Comparison of ENCODE assay signal across 14 mouse cellular contexts in genomic region chr12:107085058-107085905, GRCm38 (mm10).
DNase-seq lines count a peak whose midpoint lies in the region; ATAC-seq and TF ChIP-seq lines count a peak whose summit lies in the region.
"Had no signal": no experiment of that assay in that cellular context is flagged by ENCODE, and none has a peak within 500 bp of the region (broad histone marks: within the 10 kb centered on the region; RNA-seq: fewer than 3 reads in every experiment).

No protein-coding gene starts in this region.

- no peak for TF ChIP-seq CTCF in kidney, postnatal 0 days (IDR thresholded peaks at IDR 0.05; ENCODE audit: low read depth)
- no peak for TF ChIP-seq CTCF in kidney, adult 2 months (conservative IDR thresholded peaks at IDR 0.05; ENCODE audit: insufficient read depth, insufficient read length, low read depth, low read length)

- H3K9me3 ChIP-seq in kidney, postnatal 0 days (replicated peaks; ENCODE audit: low read length): no peaks in the 10 kb centered on the region
- no peaks in the 10 kb centered on the region for H3K9me3 ChIP-seq in embryonic facial prominence, embryonic 14.5 days (ENCODE audit: control insufficient read depth, low read length)
- no peaks in the 10 kb centered on the region for H3K9me3 ChIP-seq in limb, embryonic 10.5 days (replicated peaks)
- H3K9me3 ChIP-seq in liver, embryonic 12.5 days (replicated peaks): no peaks in the 10 kb centered on the region
- H3K9me3 ChIP-seq: embryonic facial prominence, embryonic 15.5 days; heart, embryonic 15.5 days; stomach, embryonic 15.5 days had no signal

- H3K4me3 ChIP-seq in kidney, postnatal 0 days (replicated peaks; ENCODE audit: low read depth, low read length): no peak overlapping the region
- H3K4me3 ChIP-seq in kidney, adult 2 months (ENCODE audit: insufficient read depth, low read depth, low read length): no peak overlapping the region
- no peak overlapping the region for H3K4me3 ChIP-seq in embryonic facial prominence, embryonic 14.5 days (ENCODE audit: low read depth, low read length)
- 0 out of 2 replicates have a peak overlapping the region, but pooled peaks have one; percentile 29 for H3K4me3 ChIP-seq in limb, embryonic 10.5 days
- H3K4me3 ChIP-seq in liver, embryonic 12.5 days: no peak overlapping the region
- H3K4me3 ChIP-seq: embryonic facial prominence, embryonic 15.5 days; heart, embryonic 15.5 days; myocyte; stomach, embryonic 15.5 days had no signal

- H3K27ac ChIP-seq in kidney, postnatal 0 days: no peak overlapping the region
- H3K27ac ChIP-seq in kidney, adult 2 months (ENCODE audit: insufficient read depth, low read depth, low read length): no peak overlapping the region
- no peak overlapping the region for H3K27ac ChIP-seq in embryonic facial prominence, embryonic 14.5 days (replicated peaks; ENCODE audit: low read depth, low read length)
- H3K27ac ChIP-seq in limb, embryonic 10.5 days: peak overlapping the region; percentile 64; the same call in 1 of the 2 replicates
- H3K27ac ChIP-seq in liver, embryonic 12.5 days: no peak overlapping the region
- H3K27ac ChIP-seq: embryonic facial prominence, embryonic 15.5 days; heart, embryonic 15.5 days; stomach, embryonic 15.5 days had no signal

- no peak overlapping the region for H3K4me2 ChIP-seq in kidney, postnatal 0 days (ENCODE audit: low read length)
- peak overlapping the region; percentile 31; the same call in 1 of the 2 replicates for H3K4me2 ChIP-seq in embryonic facial prominence, embryonic 14.5 days (ENCODE audit: low read depth, low read length)
- H3K4me2 ChIP-seq in liver, embryonic 12.5 days: no peak overlapping the region
- H3K4me2 ChIP-seq: heart, embryonic 15.5 days; stomach, embryonic 15.5 days had no signal

- H3K9ac ChIP-seq in kidney, postnatal 0 days (ENCODE audit: low read depth, low read length): no peak overlapping the region
- no peak overlapping the region for H3K9ac ChIP-seq in embryonic facial prominence, embryonic 14.5 days (ENCODE audit: low read depth, low read length)
- no peak overlapping the region for H3K9ac ChIP-seq in liver, embryonic 12.5 days
- H3K9ac ChIP-seq: embryonic facial prominence, embryonic 15.5 days; heart, embryonic 15.5 days; stomach, embryonic 15.5 days had no signal

- no peaks in the 10 kb centered on the region for H3K27me3 ChIP-seq in kidney, postnatal 0 days (ENCODE audit: insufficient read depth, low read length)
- H3K27me3 ChIP-seq in kidney, adult 2 months (replicated peaks; ENCODE audit: control insufficient read depth, insufficient read depth, low read length): no peaks in the 10 kb centered on the region
- 0 out of 2 replicates have a peak, but pooled peaks cover 3% of the 10 kb centered on the region for H3K27me3 ChIP-seq in embryonic facial prominence, embryonic 14.5 days (replicated peaks; ENCODE audit: control insufficient read depth, insufficient read depth, low read length)
- H3K27me3 ChIP-seq in limb, embryonic 10.5 days (ENCODE audit: low read depth, poor library complexity, severe bottlenecking): peaks cover 13% of the 10 kb centered on the region
- no peaks in the 10 kb centered on the region for H3K27me3 ChIP-seq in liver, embryonic 12.5 days (replicated peaks)
- H3K27me3 ChIP-seq: embryonic facial prominence, embryonic 15.5 days; heart, embryonic 15.5 days; stomach, embryonic 15.5 days had no signal

- H3K36me3 ChIP-seq in kidney, postnatal 0 days (ENCODE audit: insufficient read depth, low read length): no peaks in the 10 kb centered on the region
- H3K36me3 ChIP-seq in kidney, adult 2 months (ENCODE audit: control insufficient read depth, insufficient read depth, low read length): no peaks in the 10 kb centered on the region
- H3K36me3 ChIP-seq in embryonic facial prominence, embryonic 14.5 days (ENCODE audit: control insufficient read depth, insufficient read depth, low read length): no peaks in the 10 kb centered on the region
- H3K36me3 ChIP-seq in limb, embryonic 10.5 days: no peaks in the 10 kb centered on the region
- H3K36me3 ChIP-seq in liver, embryonic 12.5 days: no peaks in the 10 kb centered on the region
- H3K36me3 ChIP-seq: embryonic facial prominence, embryonic 15.5 days; heart, embryonic 15.5 days; stomach, embryonic 15.5 days had no signal

- TF ChIP-seq POLR2A in kidney, adult 2 months (IDR thresholded peaks at IDR 0.05; ENCODE audit: low read depth, low read length): no peak

- peak; percentile 4 for DNase-seq in kidney, postnatal 0 days (ENCODE audit: low spot score)
- DNase-seq in kidney, adult 2 months: no peak
- peak; percentile 46 for DNase-seq in embryonic facial prominence, embryonic 14.5 days (ENCODE audit: low spot score)
- DNase-seq in limb, embryonic 10.5 days (ENCODE audit: low spot score): no peak
- peak; percentile 33 for DNase-seq in retina, embryonic 14.5 days (ENCODE audit: low spot score)
- DNase-seq in spleen, postnatal 10 days (ENCODE audit: low spot score in 2 of 2): no peak
- no peak for DNase-seq in yolk sac, embryonic 10.5 days (ENCODE audit: low spot score)
- DNase-seq: kidney, adult 11 months; right cerebral cortex, postnatal 25 days had no signal

- ATAC-seq in kidney, postnatal 0 days (replicated peaks; ENCODE audit: low FRiP score, low read depth): no peak
- ATAC-seq in embryonic facial prominence, embryonic 14.5 days (ENCODE audit: low read depth): no peak
- no peak for ATAC-seq in liver, embryonic 12.5 days

- 32% methylated on average over 14 of the region's 14 CpGs for WGBS in kidney, postnatal 0 days
- WGBS in kidney, adult 2 months: 34% methylated on average over 14 of the region's 14 CpGs
- 33% methylated on average over 14 of the region's 14 CpGs for WGBS in embryonic facial prominence, embryonic 14.5 days
- WGBS in limb, embryonic 10.5 days: 40% methylated on average over 14 of the region's 14 CpGs
- 59% methylated on average over 14 of the region's 14 CpGs for WGBS in liver, embryonic 12.5 days (ENCODE audit: insufficient replicate concordance)

- H3K4me1 ChIP-seq in kidney, postnatal 0 days (replicated peaks; ENCODE audit: insufficient read depth, low read length): no peaks in the 10 kb centered on the region
- H3K4me1 ChIP-seq in kidney, adult 2 months (ENCODE audit: control insufficient read depth, insufficient read depth, low read length): no peaks in the 10 kb centered on the region
- H3K4me1 ChIP-seq in embryonic facial prominence, embryonic 14.5 days (ENCODE audit: control insufficient read depth, insufficient read depth, low read length): peaks cover 8% of the 10 kb centered on the region
- peaks cover 21% of the 10 kb centered on the region for H3K4me1 ChIP-seq in limb, embryonic 10.5 days
- no peaks in the 10 kb centered on the region for H3K4me1 ChIP-seq in liver, embryonic 12.5 days
- H3K4me1 ChIP-seq: heart, embryonic 15.5 days; stomach, embryonic 15.5 days had no signal

Comparison
In these comparisons a context has a peak if more than half of its experiments do, and no peak if none do; other contexts are left out.
1. DNase-seq: peak in kidney, postnatal 0 days (single experiment), embryonic facial prominence, embryonic 14.5 days (single experiment) and retina, embryonic 14.5 days (single experiment); none in kidney, adult 2 months (single experiment), limb, embryonic 10.5 days (single experiment), spleen, postnatal 10 days (0 of 2) and yolk sac, embryonic 10.5 days (single experiment).